Comparison of ENCODE assay signal across 8 mouse cellular contexts in genomic region chr4:64497759-64498158, GRCm38 (mm10).
DNase-seq lines count a peak whose midpoint lies in the region; ATAC-seq lines count a peak whose summit lies in the region.
"Not testable (repeated sequence)": the region's sequence is repeated elsewhere in the genome, so short reads cannot be mapped to it uniquely, and the experiment has no call there.

No protein-coding gene starts in this region.

- DNase-seq in ES-CJ7 (ENCODE audit: low read depth, low spot score): peak; percentile 68
- DNase-seq in c-Kit-negative CD71-positive TER-119-positive erythroid progenitor cells, embryonic 14.5 days (ENCODE audit: low read depth, low spot score): peak; percentile 82
- not testable (repeated sequence) for DNase-seq in intestine, embryonic 14.5 days (ENCODE audit: low spot score); liver, embryonic 11.5 days (ENCODE audit: low spot score)
- peak; percentile 48 for DNase-seq in retina, postnatal 7 days (ENCODE audit: low read depth, low spot score)

- ATAC-seq in erythroid progenitor cell, adult 5-6 weeks (replicated peaks; ENCODE audit: low FRiP score, poor library complexity, severe bottlenecking): peak; percentile 95
- peak; percentile 90 for ATAC-seq in heart, embryonic 13.5 days (ENCODE audit: extremely low read depth, insufficient number of reproducible peaks, low FRiP score, low TSS enrichment)
- ATAC-seq in intestine, embryonic 14.5 days (replicated peaks; ENCODE audit: low FRiP score, low TSS enrichment, low read depth): peak; percentile 82
- ATAC-seq in liver, embryonic 11.5 days (replicated peaks; ENCODE audit: low FRiP score): peak; percentile 84
- peak; percentile 89 for ATAC-seq in midbrain, embryonic 13.5 days

- H3K9ac ChIP-seq in heart, embryonic 13.5 days; intestine, embryonic 14.5 days (ENCODE audit: low read length); liver, embryonic 11.5 days (ENCODE audit: low read depth, low read length); midbrain, embryonic 13.5 days (replicated peaks): not testable (repeated sequence)

- not testable (repeated sequence) for H3K4me1 ChIP-seq in heart, embryonic 13.5 days; intestine, embryonic 14.5 days (replicated peaks; ENCODE audit: control insufficient read depth, insufficient read depth, low read length); liver, embryonic 11.5 days (replicated peaks; ENCODE audit: control insufficient read depth, insufficient read depth, low read length); midbrain, embryonic 13.5 days (replicated peaks)

- not testable (repeated sequence) for H3K4me2 ChIP-seq in heart, embryonic 13.5 days; intestine, embryonic 14.5 days (ENCODE audit: low read length); liver, embryonic 11.5 days; midbrain, embryonic 13.5 days (replicated peaks)

- not testable (repeated sequence) for H3K27me3 ChIP-seq in heart, embryonic 13.5 days (replicated peaks); intestine, embryonic 14.5 days (replicated peaks; ENCODE audit: control insufficient read depth, insufficient read depth, low read length); liver, embryonic 11.5 days (replicated peaks; ENCODE audit: control insufficient read depth, insufficient read depth, low read length); midbrain, embryonic 13.5 days

- not testable (repeated sequence) for H3K36me3 ChIP-seq in heart, embryonic 13.5 days; intestine, embryonic 14.5 days (ENCODE audit: control insufficient read depth, insufficient read depth, low read length); liver, embryonic 11.5 days (ENCODE audit: control insufficient read depth, insufficient read depth, low read length); midbrain, embryonic 13.5 days

- not testable (repeated sequence) for H3K9me3 ChIP-seq in heart, embryonic 13.5 days; intestine, embryonic 14.5 days (ENCODE audit: control insufficient read depth, low read length); liver, embryonic 11.5 days (ENCODE audit: control insufficient read depth, low read length); midbrain, embryonic 13.5 days

- H3K4me3 ChIP-seq in heart, embryonic 13.5 days; intestine, embryonic 14.5 days (ENCODE audit: low read depth, low read length); liver, embryonic 11.5 days (ENCODE audit: low read depth, low read length); midbrain, embryonic 13.5 days (replicated peaks): not testable (repeated sequence)

- H3K27ac ChIP-seq in heart, embryonic 13.5 days (replicated peaks); intestine, embryonic 14.5 days (ENCODE audit: low read depth); liver, embryonic 11.5 days (ENCODE audit: low read depth, low read length); midbrain, embryonic 13.5 days: not testable (repeated sequence)
